Mouse (Mus musculus): ENCODE measurements at regions not wholly inside any gene's neighbourhood (a gene's known extent, or its start where the extent isn't known, plus 50 kb on each side); places are given as distances from the start of the nearest gene placed in this dataset.

- no peak for ATAC-seq (replicated peaks in 1 of 2; ENCODE audit: insufficient read depth in 1 of 2, low FRiP score in 2 of 2, low TSS enrichment in 1 of 2, low read depth in 1 of 2, poor library complexity in 2 of 2, severe bottlenecking in 2 of 2)
Observed at GRCm38 (mm10) chr6:16999451-17000139, 65.4 kb upstream of the Tes start.

GRCm38 (mm10) chr6:16995495-16995936, 69.4 kb upstream of the Tes start:
- no peak for ATAC-seq (replicated peaks in 1 of 2; ENCODE audit: insufficient read depth in 1 of 2, low FRiP score in 2 of 2, low TSS enrichment in 1 of 2, low read depth in 1 of 2, poor library complexity in 2 of 2, severe bottlenecking in 2 of 2)

- peak; percentile 22 to 69; a peak in 2 of 4 replicates for ATAC-seq (replicated peaks in 1 of 2; ENCODE audit: insufficient read depth in 1 of 2, low FRiP score in 2 of 2, low TSS enrichment in 1 of 2, low read depth in 1 of 2, poor library complexity in 2 of 2, severe bottlenecking in 2 of 2)
Observed at GRCm38 (mm10) chr6:16994711-16995110, 70.2 kb upstream of the Tes start.

GRCm38 (mm10) chr6:16991996-16992591, 72.9 kb upstream of the Tes start:
- no peak for ATAC-seq (replicated peaks in 1 of 2; ENCODE audit: insufficient read depth in 1 of 2, low FRiP score in 2 of 2, low TSS enrichment in 1 of 2, low read depth in 1 of 2, poor library complexity in 2 of 2, severe bottlenecking in 2 of 2)

- ATAC-seq (replicated peaks in 1 of 2; ENCODE audit: insufficient read depth in 1 of 2, low FRiP score in 2 of 2, low TSS enrichment in 1 of 2, low read depth in 1 of 2, poor library complexity in 2 of 2, severe bottlenecking in 2 of 2), result peak in 1 of 2 experiments; percentile 59; a peak in 2 of 4 replicates
Observed at GRCm38 (mm10) chr6:16978206-16978505, 79.9 kb upstream of the Tfec start.

GRCm38 (mm10) chr6:16977392-16978205, 79.4 kb upstream of the Tfec start:
- ATAC-seq (replicated peaks in 1 of 2; ENCODE audit: insufficient read depth in 1 of 2, low FRiP score in 2 of 2, low TSS enrichment in 1 of 2, low read depth in 1 of 2, poor library complexity in 2 of 2, severe bottlenecking in 2 of 2), result 0 out of 4 replicates have a peak, but pooled peaks of 1 of the 2 experiments have one; percentile 22

GRCm38 (mm10) chr6:16965658-16966057, 67.4 kb upstream of the Tfec start:
- peak; percentile 71 to 74 for ATAC-seq (replicated peaks in 1 of 2; ENCODE audit: insufficient read depth in 1 of 2, low FRiP score in 2 of 2, low TSS enrichment in 1 of 2, low read depth in 1 of 2, poor library complexity in 2 of 2, severe bottlenecking in 2 of 2)

GRCm38 (mm10) chr6:16964362-16964761, 66.1 kb upstream of the Tfec start:
- ATAC-seq (replicated peaks in 1 of 2; ENCODE audit: insufficient read depth in 1 of 2, low FRiP score in 2 of 2, low TSS enrichment in 1 of 2, low read depth in 1 of 2, poor library complexity in 2 of 2, severe bottlenecking in 2 of 2), result peak; percentile 15 to 57; a peak in 1 of 4 replicates

GRCm38 (mm10) chr6:16963958-16964357, 65.7 kb upstream of the Tfec start:
- ATAC-seq (replicated peaks in 1 of 2; ENCODE audit: insufficient read depth in 1 of 2, low FRiP score in 2 of 2, low TSS enrichment in 1 of 2, low read depth in 1 of 2, poor library complexity in 2 of 2, severe bottlenecking in 2 of 2), result peak; percentile 82

- ATAC-seq (replicated peaks in 1 of 2; ENCODE audit: insufficient read depth in 1 of 2, low FRiP score in 2 of 2, low TSS enrichment in 1 of 2, low read depth in 1 of 2, poor library complexity in 2 of 2, severe bottlenecking in 2 of 2), result no peak
Observed at GRCm38 (mm10) chr6:16958102-16958501, 59.9 kb upstream of the Tfec start.

GRCm38 (mm10) chr6:16956771-16957435, 58.7 kb upstream of the Tfec start:
- no peak for ATAC-seq (replicated peaks in 1 of 2; ENCODE audit: insufficient read depth in 1 of 2, low FRiP score in 2 of 2, low TSS enrichment in 1 of 2, low read depth in 1 of 2, poor library complexity in 2 of 2, severe bottlenecking in 2 of 2)

Data from hematopoietic stem cell, adult 5-6 weeks (primary cell).